Mouse (Mus musculus): ENCODE data around the gene Nutm1.
"Not testable (repeated sequence)": the region's sequence is repeated elsewhere in the genome, so short reads cannot be mapped to it uniquely, and the experiment has no call there.

Nutm1 gene

GRCm38 (mm10) chr2:112259241-112259962, at the start of gene Nutm1:
TSS of gene Nutm1 (minus strand) at chr2:112259291.
- DNase-seq (ENCODE audit: extremely low spot score, low read depth, low spot score) = no peak

- no peak for DNase-seq (ENCODE audit: extremely low spot score, low read depth, low spot score)
These were observed 49.6 kb upstream of the Nutm1 start for GRCm38 (mm10) chr2:112308671-112309070.

GRCm38 (mm10) chr2:112298221-112298620, 39.1 kb upstream of the Nutm1 start:
- no peak for DNase-seq (ENCODE audit: extremely low spot score, low read depth, low spot score)

GRCm38 (mm10) chr2:112296211-112296610, 37.1 kb upstream of the Nutm1 start:
- no peak for DNase-seq (ENCODE audit: extremely low spot score, low read depth, low spot score)

- DNase-seq (ENCODE audit: extremely low spot score, low read depth, low spot score) = no peak
These were observed 33.7 kb upstream of the Nutm1 start for GRCm38 (mm10) chr2:112292823-112293222.

- DNase-seq (ENCODE audit: extremely low spot score, low read depth, low spot score) = no peak
These were observed 30.4 kb upstream of the Nutm1 start for GRCm38 (mm10) chr2:112289507-112289906.

GRCm38 (mm10) chr2:112287059-112287458, 28.0 kb upstream of the Nutm1 start:
- no peak for DNase-seq (ENCODE audit: extremely low spot score, low read depth, low spot score)

- not testable (repeated sequence) for DNase-seq (ENCODE audit: extremely low spot score, low read depth, low spot score)
These were observed 27.0 kb upstream of the Nutm1 start for GRCm38 (mm10) chr2:112286062-112286461.

GRCm38 (mm10) chr2:112285031-112285390, 25.9 kb upstream of the Nutm1 start:
- no peak for DNase-seq (ENCODE audit: extremely low spot score, low read depth, low spot score)

GRCm38 (mm10) chr2:112284363-112285030, 25.4 kb upstream of the Nutm1 start:
- DNase-seq (ENCODE audit: extremely low spot score, low read depth, low spot score) = no peak

GRCm38 (mm10) chr2:112282846-112283245, 23.8 kb upstream of the Nutm1 start:
- DNase-seq (ENCODE audit: extremely low spot score, low read depth, low spot score) = no peak

GRCm38 (mm10) chr2:112276870-112277269, 17.8 kb upstream of the Nutm1 start:
- no peak for DNase-seq (ENCODE audit: extremely low spot score, low read depth, low spot score)

GRCm38 (mm10) chr2:112273474-112273873, 14.4 kb upstream of the Nutm1 start:
- no peak for DNase-seq (ENCODE audit: extremely low spot score, low read depth, low spot score)

GRCm38 (mm10) chr2:112272909-112273308, 13.8 kb upstream of the Nutm1 start:
- DNase-seq (ENCODE audit: extremely low spot score, low read depth, low spot score) = no peak

- no peak for DNase-seq (ENCODE audit: extremely low spot score, low read depth, low spot score)
These were observed 10.9 kb upstream of the Nutm1 start for GRCm38 (mm10) chr2:112270011-112270410.

GRCm38 (mm10) chr2:112267547-112268269, 8.6 kb upstream of the Nutm1 start:
- no peak for DNase-seq (ENCODE audit: extremely low spot score, low read depth, low spot score)

- no peak for DNase-seq (ENCODE audit: extremely low spot score, low read depth, low spot score)
These were observed 7.7 kb upstream of the Nutm1 start for GRCm38 (mm10) chr2:112266780-112267179.

- no peak for DNase-seq (ENCODE audit: extremely low spot score, low read depth, low spot score)
These were observed 7.1 kb upstream of the Nutm1 start, which contains the start of gene Gm21985 for GRCm38 (mm10) chr2:112266242-112266592. TSS of gene Gm21985 (plus strand) at chr2:112266314.

GRCm38 (mm10) chr2:112265448-112266241, 6.6 kb upstream of the Nutm1 start, which contains the start of gene Slc12a6:
TSS of gene Slc12a6 (plus strand) at chr2:112265825.
- DNase-seq (ENCODE audit: extremely low spot score, low read depth, low spot score) = no peak

GRCm38 (mm10) chr2:112264364-112264763, 5.3 kb upstream of the Nutm1 start:
- DNase-seq (ENCODE audit: extremely low spot score, low read depth, low spot score) = no peak

- no peak for DNase-seq (ENCODE audit: extremely low spot score, low read depth, low spot score)
These were observed 3.7 kb upstream of the Nutm1 start for GRCm38 (mm10) chr2:112262779-112263295.
